Mouse (Mus musculus) frontal cortex, postnatal 10 days (tissue): ENCODE results near the gene Cep83.

Source experiments
- DNase-seq, 2 experiments: peaks; one replicate each; pipeline ENCODE4 v3.0.0; 2022; ENCODE audit warnings: low spot score in 2 of 2, mixed read lengths in 1 of 2

The Cep83 gene

GRCm38 (mm10) chr10:94779319-94779718 is 90.9 kb downstream of the Cep83 start:
- no peak for DNase-seq

DNA sequence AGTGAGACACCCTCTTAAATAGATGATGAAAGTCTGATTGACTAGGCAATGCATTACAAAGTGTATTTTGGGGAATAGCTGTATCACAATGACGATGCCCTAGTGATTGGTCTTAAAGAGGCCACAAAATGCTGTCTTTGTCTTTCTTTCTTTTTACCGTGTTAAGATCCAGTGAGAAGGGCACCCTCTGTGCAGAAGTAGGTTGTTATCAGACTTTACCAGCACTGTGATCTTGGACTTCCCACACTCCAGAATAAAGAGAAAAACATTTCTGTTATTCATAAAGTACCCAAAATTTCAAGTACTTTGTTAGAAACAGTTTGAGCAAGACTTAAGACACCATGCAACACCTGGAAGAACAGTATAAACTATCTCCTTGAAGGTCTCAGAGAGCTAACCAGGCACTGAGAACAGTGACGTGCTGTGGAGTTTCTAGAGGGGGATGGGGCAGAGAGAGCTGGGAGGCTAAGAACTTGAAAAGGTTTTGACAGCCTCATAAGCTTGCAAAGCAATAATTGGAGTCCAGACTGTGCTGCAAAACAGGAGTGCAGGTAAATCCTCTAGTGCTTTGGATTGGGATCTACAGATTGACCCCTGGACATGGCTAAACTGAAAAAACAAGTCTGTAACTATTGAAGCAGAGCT is 92.3 kb downstream of the Cep83 start:
- no peak for DNase-seq

- DNase-seq, result no peak
Measured at GRCm38 (mm10) chr10:94789205-94789604, 100.8 kb downstream of the Cep83 start.

DNA sequence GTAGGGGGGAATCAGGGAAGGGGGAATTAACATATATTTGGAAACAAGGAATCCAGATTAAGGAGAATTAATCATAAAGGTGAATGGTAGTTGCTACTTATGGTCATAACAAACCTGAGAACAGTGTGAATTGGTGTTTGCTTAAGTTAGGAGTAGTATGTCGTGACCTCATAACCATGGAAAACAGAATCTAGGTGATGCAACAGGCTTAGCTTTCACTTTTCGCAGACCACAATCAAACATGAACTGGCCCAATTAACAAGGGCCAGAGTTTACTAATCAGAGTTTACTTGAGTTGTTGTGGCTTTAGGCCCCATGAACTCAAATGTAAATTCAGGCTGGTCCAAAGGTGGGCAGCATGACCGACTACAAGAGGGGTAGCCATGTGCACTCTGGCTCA is 105.5 kb downstream of the Cep83 start:
- DNase-seq, result no peak

- DNase-seq, result no peak
Measured at GRCm38 (mm10) chr10:94794666-94795244, 106.3 kb downstream of the Cep83 start.

DNA sequence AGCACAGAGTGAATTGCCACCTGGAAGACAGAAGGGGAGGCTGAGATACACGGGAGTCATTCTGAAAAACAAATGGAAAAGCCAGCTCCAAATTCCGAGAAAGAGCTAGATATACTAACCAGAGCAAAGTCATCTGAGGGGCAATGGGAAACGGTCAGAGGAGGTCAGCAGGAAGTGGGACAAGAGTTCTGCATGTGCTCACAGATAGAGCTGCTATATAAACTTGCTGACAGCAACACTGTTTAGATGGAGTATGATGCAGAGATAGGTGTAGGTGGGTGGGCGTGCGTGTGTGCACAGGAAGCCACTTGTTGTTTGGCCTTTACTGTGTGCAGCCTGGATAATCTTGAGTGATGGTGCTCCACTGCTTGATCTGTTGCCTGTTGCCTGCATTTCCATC is 109.7 kb downstream of the Cep83 start:
- no peak for DNase-seq

DNA sequence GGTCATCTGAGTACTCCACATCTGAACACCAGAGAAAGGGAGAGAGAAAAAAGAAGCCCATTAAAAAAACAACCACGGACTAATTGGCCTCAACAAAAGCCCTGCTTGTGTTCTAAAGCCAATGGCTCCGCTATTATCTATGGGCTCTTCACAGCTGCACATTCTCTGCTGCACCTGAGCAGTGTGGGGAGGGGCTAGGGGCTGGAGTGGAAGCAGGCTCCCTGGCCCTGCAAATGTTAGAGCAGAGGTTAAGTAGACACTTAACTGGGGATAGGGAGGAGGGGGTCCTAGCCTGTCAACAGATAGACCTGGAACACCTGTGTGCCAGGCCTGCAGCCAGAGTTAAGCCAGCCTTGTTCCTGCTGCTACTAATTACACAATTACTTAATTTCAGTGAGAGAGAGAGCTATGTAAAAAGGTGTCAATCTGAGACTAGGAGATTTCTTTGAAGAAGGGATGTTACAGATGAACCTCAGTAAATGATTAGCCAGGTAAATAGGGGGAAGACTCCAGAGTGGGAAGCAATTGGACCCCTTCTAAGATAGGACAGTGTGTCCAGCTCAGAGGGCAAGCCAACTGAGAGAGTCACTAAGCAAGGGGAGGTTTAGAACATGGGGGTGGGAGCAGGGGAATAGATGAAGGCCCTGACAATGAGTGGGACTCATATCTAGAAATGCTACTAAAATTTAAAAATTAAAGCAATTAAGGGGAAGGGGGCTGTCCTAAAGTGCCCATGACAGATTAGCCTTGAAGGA is 111.2 kb downstream of the Cep83 start:
- no peak for DNase-seq

- DNase-seq, result no peak
Measured at GRCm38 (mm10) chr10:94800677-94801354, 112.4 kb downstream of the Cep83 start.

DNA sequence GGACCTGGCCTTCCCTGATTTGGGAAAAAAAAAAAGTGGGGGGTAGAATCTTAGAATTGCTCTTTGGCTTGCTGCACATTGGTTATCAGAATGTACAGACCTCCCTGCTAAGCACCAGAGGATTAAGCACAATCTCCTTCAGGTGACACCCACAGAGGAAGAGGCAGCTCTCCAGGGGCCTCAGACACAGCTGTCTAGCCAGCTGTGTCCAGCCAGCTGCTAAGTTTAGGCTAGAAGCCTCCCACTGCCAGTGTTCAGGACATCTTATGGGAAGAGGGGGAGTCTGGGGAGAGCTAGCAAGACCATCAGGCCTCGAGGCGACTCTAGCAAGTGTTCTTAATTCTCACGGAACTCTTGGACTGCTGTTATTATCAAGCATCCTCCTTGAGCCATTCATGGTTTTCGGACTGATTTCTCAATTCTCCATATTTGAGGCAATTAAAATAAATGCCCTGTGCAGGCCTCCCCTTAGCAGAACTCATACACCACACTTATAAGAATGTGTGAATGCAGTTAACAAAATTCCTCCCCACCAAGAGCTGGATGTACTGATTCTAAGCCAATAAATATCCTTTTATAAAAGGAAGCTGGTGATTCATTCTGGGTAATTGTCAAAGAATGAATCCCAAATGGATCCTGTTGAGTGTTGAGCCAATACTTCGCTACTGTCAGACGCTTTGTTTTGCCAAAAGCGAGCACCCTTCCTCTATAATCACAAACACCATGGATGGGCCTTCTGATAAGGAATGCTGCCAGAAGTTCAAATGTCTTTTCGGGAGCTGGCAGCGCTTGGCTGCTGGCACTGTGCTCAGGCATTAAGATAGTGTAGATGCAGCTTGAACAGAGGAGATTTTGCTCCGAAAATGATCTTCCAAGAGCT is 115.8 kb downstream of the Cep83 start:
- DNase-seq, result no peak

DNA sequence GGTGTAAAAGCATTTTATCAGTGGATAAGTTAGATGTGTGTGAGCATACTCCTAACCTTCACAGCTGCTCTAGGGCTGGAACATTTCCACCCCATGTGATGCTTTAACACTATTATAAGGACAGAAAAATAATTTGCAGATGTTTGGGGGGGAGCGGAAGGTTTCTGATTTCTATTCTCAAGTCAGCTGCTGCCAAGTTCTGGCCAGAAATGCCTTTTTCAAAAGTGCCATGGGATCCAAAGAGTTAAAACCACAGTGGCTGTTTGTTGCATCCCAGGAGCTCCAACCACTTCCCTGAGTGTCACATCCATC is 116.4 kb downstream of the Cep83 start:
- DNase-seq, result no peak

GRCm38 (mm10) chr10:94807323-94807722 is 118.9 kb downstream of the Cep83 start:
- DNase-seq, result no peak

DNA sequence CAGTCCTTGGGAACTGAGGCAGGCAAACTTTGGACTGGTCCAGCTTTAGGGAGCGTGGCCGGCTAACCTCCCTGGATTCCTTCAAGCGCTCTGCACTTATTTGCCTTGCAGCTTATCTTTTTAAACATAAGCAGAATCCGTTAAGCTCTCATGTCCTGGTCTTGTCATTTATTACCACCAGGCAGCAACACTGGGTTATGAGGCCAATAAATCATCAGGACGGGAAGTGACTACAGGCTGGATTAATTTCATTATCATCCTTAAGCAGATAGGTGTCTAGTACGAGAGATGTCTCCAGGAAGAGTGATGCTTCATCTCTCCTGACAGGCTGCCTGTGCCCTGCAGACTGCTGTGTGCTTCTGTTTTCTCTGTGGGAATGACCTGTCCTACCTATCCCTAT is 119.8 kb downstream of the Cep83 start:
- no peak for DNase-seq

DNA sequence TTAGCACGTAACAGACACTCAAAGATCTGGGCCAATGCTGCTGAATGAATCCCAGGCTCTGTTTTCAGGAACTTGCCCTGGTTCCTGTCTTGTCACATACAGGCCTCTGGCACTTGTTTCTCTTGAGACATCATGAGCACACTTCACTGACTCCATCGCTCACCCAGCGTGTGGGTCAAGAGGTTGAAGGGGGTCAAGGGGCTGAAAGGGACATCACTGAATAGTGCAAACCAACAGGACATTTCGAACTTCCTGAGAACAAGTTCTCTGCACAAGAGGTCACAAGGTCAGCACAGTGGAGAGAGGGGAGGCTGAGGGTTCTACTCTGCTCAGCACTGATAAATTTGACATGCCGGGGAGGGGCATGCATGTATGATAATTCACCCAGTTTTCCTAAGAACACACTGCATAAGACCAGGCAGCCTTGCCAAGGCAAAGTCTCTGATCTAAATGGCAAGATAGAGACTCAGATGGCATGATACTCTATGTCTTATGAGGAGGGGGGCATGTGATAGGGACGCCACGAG is 121.6 kb downstream of the Cep83 start:
- no peak for DNase-seq

GRCm38 (mm10) chr10:94811907-94812851 is 123.7 kb downstream of the Cep83 start:
- DNase-seq, result peak in 1 of 2 experiments; percentile 16

- no peak for DNase-seq
Measured at GRCm38 (mm10) chr10:94818127-94818526, 129.7 kb downstream of the Cep83 start.

DNA sequence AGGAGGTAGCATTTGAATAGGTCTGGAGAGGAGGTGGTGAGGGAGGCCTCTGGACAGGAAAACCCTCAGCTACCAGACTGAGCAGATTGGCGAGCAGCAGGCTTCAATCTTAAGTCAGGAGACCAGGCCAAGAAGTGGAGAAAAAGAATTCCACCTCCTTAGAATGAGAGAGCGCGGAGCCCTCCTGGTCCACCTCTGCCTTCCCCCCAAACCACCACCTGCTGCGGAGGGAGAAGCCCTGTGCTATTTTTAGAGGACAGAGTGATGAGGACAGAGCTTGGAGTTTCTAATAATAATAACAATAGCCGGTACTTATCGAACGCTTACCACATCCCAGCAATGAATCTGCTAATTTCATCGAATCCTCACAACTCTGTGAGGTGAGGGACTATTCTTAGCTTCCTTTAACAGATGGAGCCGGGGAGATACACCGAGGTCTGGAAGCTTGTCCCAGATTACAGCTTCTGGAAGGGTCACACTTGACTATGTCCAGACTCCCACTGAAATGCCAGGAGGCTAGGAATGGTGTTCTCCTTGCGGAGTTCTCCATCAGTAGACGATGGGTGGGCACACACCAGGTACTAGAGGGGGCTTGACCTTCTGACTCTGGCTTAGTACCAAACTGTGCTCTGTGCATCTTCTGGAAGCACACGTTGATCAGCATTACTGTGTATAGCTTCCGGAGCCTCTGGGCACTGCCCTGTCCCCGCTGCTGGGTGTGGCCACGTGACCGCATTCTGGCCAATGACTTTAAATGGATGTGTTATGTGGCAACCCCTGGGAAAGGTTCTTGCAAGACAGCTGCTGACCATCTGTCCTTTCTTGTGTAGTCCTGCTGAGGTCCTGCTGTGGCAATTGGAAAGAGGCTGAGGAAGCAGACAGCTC is 130.6 kb downstream of the Cep83 start:
- DNase-seq, result no peak

GRCm38 (mm10) chr10:94823971-94824760 is 135.7 kb downstream of the Cep83 start:
- DNase-seq, result no peak

GRCm38 (mm10) chr10:94825951-94826350 is 137.5 kb downstream of the Cep83 start:
- no peak for DNase-seq
